Mouse (Mus musculus) erythroblast, embryonic 14.5 days (primary cell): ENCODE data around the gene Slc7a1.

ENCODE experiments used
- GATA1 ChIP-seq: IDR thresholded peaks from 2 replicates; pipeline ENCODE4 v1.6.1; 2012; ENCODE audit warnings: low read length, inconsistent platforms, mixed read lengths
- TAL1 ChIP-seq: IDR thresholded peaks from 3 replicates; pipeline ENCODE4 v1.6.1; 2012; ENCODE audit warnings: low read length, inconsistent platforms, mixed read lengths

DNA sequence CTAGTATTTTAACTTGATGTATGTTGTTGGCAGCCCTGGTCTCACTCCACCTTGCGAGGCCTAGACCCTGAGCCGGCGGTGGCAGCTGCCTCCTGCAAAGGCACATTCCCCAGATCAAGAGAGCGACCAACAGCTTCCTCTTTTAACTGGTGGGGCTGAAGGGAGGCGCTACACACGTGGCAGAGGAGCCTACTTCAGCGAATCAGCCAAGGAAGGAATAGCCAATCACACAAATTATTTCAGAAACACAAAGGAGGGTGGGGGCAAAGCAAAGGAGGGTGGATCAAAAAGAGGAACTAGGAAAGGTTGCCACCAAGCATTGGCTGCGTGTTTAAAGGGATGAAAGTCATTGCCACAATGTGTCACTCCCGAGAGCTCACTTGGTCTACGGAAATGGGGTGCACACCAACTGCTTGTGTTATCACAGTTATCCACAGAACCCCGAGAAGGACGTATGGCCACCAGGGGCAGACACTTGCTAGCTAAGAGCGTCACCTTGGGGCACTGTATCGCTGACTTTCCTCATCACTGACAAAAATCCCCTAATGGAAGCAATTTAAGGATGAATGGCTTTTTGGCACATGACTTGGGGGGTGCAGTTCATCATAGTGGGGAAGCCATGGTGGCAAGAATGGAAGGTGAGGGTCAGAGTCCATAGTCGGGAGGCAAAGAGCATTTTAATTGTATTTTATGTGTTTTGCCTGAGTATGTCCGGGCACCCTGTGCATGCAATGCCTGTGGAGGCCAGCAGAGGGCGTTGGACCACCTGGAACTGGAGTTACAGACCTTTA lies 20.1 kb downstream of the Slc7a1 start:
- TF ChIP-seq TAL1 (no peak), GATA1 (no peak)
